Mouse (Mus musculus): ENCODE results near the gene Engase. TPM values are rescaled to one million over a fixed set of nuclear protein-coding genes. Genes with fewer than 3 reads are reported as not detected.

Gene Engase
- polyA plus RNA-seq, 1 experiment from 2014 or later: 7.2 TPM

- Histone ChIP-seq H3K9ac (no peak overlapping the region), H3K4me2 (replicated peaks) (no peak overlapping the region), H3K9me3 (replicated peaks) (no peaks in the 10 kb centered on the region; the same call in 1 of the 2 replicates), H3K4me3 (no peak overlapping the region), H3K27me3 (no peaks in the 10 kb centered on the region), H3K36me3 (no peaks in the 10 kb centered on the region), H3K4me1 (peaks cover 33% of the 10 kb centered on the region), H3K27ac (peak overlapping the region; percentile 60)
- ATAC-seq (ENCODE audit: low FRiP score): peak; percentile 43; the same call in 1 of the 2 replicates
- 25% methylated on average over 11 of the region's 11 CpGs for WGBS
Observed at GRCm38 (mm10) chr11:118438665-118439414, 37.8 kb upstream of the Engase start.

- no peaks in the 10 kb centered on the region; the same call in 1 of the 2 replicates for H3K27me3 ChIP-seq
- no peak overlapping the region for H3K9ac ChIP-seq
- H3K4me1 ChIP-seq: peaks cover 11% of the 10 kb centered on the region
- H3K9me3 ChIP-seq (replicated peaks): no peaks in the 10 kb centered on the region; the same call in 1 of the 2 replicates
- ATAC-seq (ENCODE audit: low FRiP score): no peak
- H3K4me2 ChIP-seq (replicated peaks): no peak overlapping the region
- H3K36me3 ChIP-seq: no peaks in the 10 kb centered on the region
- no peak overlapping the region for H3K4me3 ChIP-seq
- WGBS: 72% methylated on average over 13 of the region's 13 CpGs
- no peak overlapping the region for H3K27ac ChIP-seq
Observed at GRCm38 (mm10) chr11:118442691-118443090, 33.9 kb upstream of the Engase start.

GRCm38 (mm10) chr11:118443201-118443970 is 33.2 kb upstream of the Engase start:
- no peaks in the 10 kb centered on the region; the same call in 1 of the 2 replicates for H3K9me3 ChIP-seq (replicated peaks)
- no peaks in the 10 kb centered on the region; the same call in 1 of the 2 replicates for H3K27me3 ChIP-seq
- H3K36me3 ChIP-seq: no peaks in the 10 kb centered on the region
- H3K4me2 ChIP-seq (replicated peaks): no peak overlapping the region
- peaks cover 11% of the 10 kb centered on the region for H3K4me1 ChIP-seq
- 29% methylated on average over 10 of the region's 11 CpGs for WGBS
- H3K27ac ChIP-seq: no peak overlapping the region
- H3K4me3 ChIP-seq: no peak overlapping the region
- ATAC-seq (ENCODE audit: low FRiP score): 0 out of 2 replicates have a peak, but pooled peaks have one; percentile 23
- H3K9ac ChIP-seq: no peak overlapping the region

GRCm38 (mm10) chr11:118445843-118446242 is 30.8 kb upstream of the Engase start:
- ATAC-seq (ENCODE audit: low FRiP score): peak; percentile 33; the same call in 1 of the 2 replicates
- H3K27me3 ChIP-seq: no peaks in the 10 kb centered on the region; the same call in 1 of the 2 replicates
- H3K4me2 ChIP-seq (replicated peaks): no peak overlapping the region
- H3K9ac ChIP-seq: no peak overlapping the region
- H3K4me1 ChIP-seq: no peaks in the 10 kb centered on the region
- H3K4me3 ChIP-seq: no peak overlapping the region
- 27% methylated on average over 3 of the region's 3 CpGs for WGBS
- no peak overlapping the region for H3K27ac ChIP-seq
- no peaks in the 10 kb centered on the region for H3K36me3 ChIP-seq
- no peaks in the 10 kb centered on the region; the same call in 1 of the 2 replicates for H3K9me3 ChIP-seq (replicated peaks)

- no peaks in the 10 kb centered on the region; the same call in 1 of the 2 replicates for H3K27me3 ChIP-seq
- H3K9me3 ChIP-seq (replicated peaks): no peaks in the 10 kb centered on the region
- H3K9ac ChIP-seq: no peak overlapping the region
- no peak overlapping the region for H3K27ac ChIP-seq
- H3K4me1 ChIP-seq: no peaks in the 10 kb centered on the region
- no peak for ATAC-seq (ENCODE audit: low FRiP score)
- 71% methylated on average over 4 of the region's 4 CpGs for WGBS
- no peaks in the 10 kb centered on the region for H3K36me3 ChIP-seq
- H3K4me2 ChIP-seq (replicated peaks): no peak overlapping the region
- H3K4me3 ChIP-seq: no peak overlapping the region
Observed at GRCm38 (mm10) chr11:118447346-118447745, 29.3 kb upstream of the Engase start.

- Histone ChIP-seq H3K4me2 (replicated peaks) (no peak overlapping the region), H3K36me3 (no peaks in the 10 kb centered on the region), H3K4me3 (no peak overlapping the region), H3K27ac (no peak overlapping the region), H3K4me1 (no peaks in the 10 kb centered on the region), H3K9ac (no peak overlapping the region), H3K9me3 (replicated peaks) (no peaks in the 10 kb centered on the region), H3K27me3 (no peaks in the 10 kb centered on the region; the same call in 1 of the 2 replicates)
- ATAC-seq (ENCODE audit: low FRiP score): no peak
- WGBS: 87% methylated on average over 8 of the region's 8 CpGs
Observed at GRCm38 (mm10) chr11:118448385-118448784, 28.2 kb upstream of the Engase start.

GRCm38 (mm10) chr11:118451211-118451610 is 25.4 kb upstream of the Engase start:
- Histone ChIP-seq H3K4me1 (no peaks in the 10 kb centered on the region), H3K4me2 (replicated peaks) (no peak overlapping the region), H3K9ac (no peak overlapping the region), H3K27me3 (no peaks in the 10 kb centered on the region), H3K36me3 (no peaks in the 10 kb centered on the region), H3K27ac (no peak overlapping the region), H3K4me3 (no peak overlapping the region), H3K9me3 (replicated peaks) (no peaks in the 10 kb centered on the region)
- no peak for ATAC-seq (ENCODE audit: low FRiP score)
- WGBS: 82% methylated on average over 6 of the region's 6 CpGs

GRCm38 (mm10) chr11:118452955-118453354 is 23.7 kb upstream of the Engase start:
- Histone ChIP-seq H3K9me3 (replicated peaks) (no peaks in the 10 kb centered on the region), H3K36me3 (no peaks in the 10 kb centered on the region), H3K4me1 (no peaks in the 10 kb centered on the region), H3K4me2 (replicated peaks) (no peak overlapping the region), H3K9ac (no peak overlapping the region), H3K4me3 (no peak overlapping the region), H3K27ac (no peak overlapping the region), H3K27me3 (no peaks in the 10 kb centered on the region)
- no peak for ATAC-seq (ENCODE audit: low FRiP score)
- WGBS: 73% methylated on average over 2 of the region's 2 CpGs

- H3K36me3 ChIP-seq: no peaks in the 10 kb centered on the region
- 0 out of 2 replicates have a peak, but pooled peaks cover under 1% of the 10 kb centered on the region for H3K4me1 ChIP-seq
- no peak overlapping the region for H3K4me3 ChIP-seq
- no peak overlapping the region for H3K27ac ChIP-seq
- no peaks in the 10 kb centered on the region for H3K9me3 ChIP-seq (replicated peaks)
- ATAC-seq (ENCODE audit: low FRiP score): no peak
- H3K27me3 ChIP-seq: no peaks in the 10 kb centered on the region
- H3K4me2 ChIP-seq (replicated peaks): no peak overlapping the region
- WGBS: 70% methylated on average over 11 of the region's 11 CpGs
- no peak overlapping the region for H3K9ac ChIP-seq
Observed at GRCm38 (mm10) chr11:118453886-118454671, 22.6 kb upstream of the Engase start.

GRCm38 (mm10) chr11:118455788-118456187 is 20.8 kb upstream of the Engase start:
- 84% methylated on average over 6 of the region's 6 CpGs for WGBS
- no peak overlapping the region for H3K9ac ChIP-seq
- no peak for ATAC-seq (ENCODE audit: low FRiP score)
- no peaks in the 10 kb centered on the region for H3K27me3 ChIP-seq
- H3K4me2 ChIP-seq (replicated peaks): no peak overlapping the region
- 0 out of 2 replicates have a peak, but pooled peaks cover 2% of the 10 kb centered on the region for H3K4me1 ChIP-seq
- H3K36me3 ChIP-seq: no peaks in the 10 kb centered on the region
- no peaks in the 10 kb centered on the region for H3K9me3 ChIP-seq (replicated peaks)
- H3K27ac ChIP-seq: no peak overlapping the region
- no peak overlapping the region for H3K4me3 ChIP-seq

GRCm38 (mm10) chr11:118456937-118457336 is 19.7 kb upstream of the Engase start:
- Histone ChIP-seq H3K36me3 (no peaks in the 10 kb centered on the region), H3K4me2 (replicated peaks) (no peak overlapping the region), H3K9me3 (replicated peaks) (no peaks in the 10 kb centered on the region), H3K27ac (no peak overlapping the region), H3K9ac (no peak overlapping the region), H3K27me3 (no peaks in the 10 kb centered on the region), H3K4me1 (0 out of 2 replicates have a peak, but pooled peaks cover 2% of the 10 kb centered on the region), H3K4me3 (no peak overlapping the region)
- no peak for ATAC-seq (ENCODE audit: low FRiP score)
- 77% methylated on average over 11 of the region's 11 CpGs for WGBS

- Histone ChIP-seq H3K4me1 (0 out of 2 replicates have a peak, but pooled peaks cover 2% of the 10 kb centered on the region), H3K4me2 (replicated peaks) (no peak overlapping the region), H3K27ac (no peak overlapping the region), H3K27me3 (no peaks in the 10 kb centered on the region), H3K9me3 (replicated peaks) (no peaks in the 10 kb centered on the region), H3K9ac (no peak overlapping the region), H3K36me3 (no peaks in the 10 kb centered on the region), H3K4me3 (no peak overlapping the region)
- WGBS: 54% methylated on average over 8 of the region's 8 CpGs
- ATAC-seq (ENCODE audit: low FRiP score): no peak
Observed at GRCm38 (mm10) chr11:118459051-118459450, 17.6 kb upstream of the Engase start.

Measured in hindbrain, embryonic 12.5 days (tissue).